Mouse (Mus musculus): Measurements from ENCODE around the gene Gm20441. TPM values are rescaled to one million over a fixed set of nuclear protein-coding genes. Genes with fewer than 3 reads are reported as not detected.

Gm20441 gene
- polyA plus RNA-seq, 1 experiment: not detected

- H3K4me3 ChIP-seq (ENCODE audit: insufficient read depth, low read depth, low read length): no peak overlapping the region
- 96% methylated on average over 1 of the region's 1 CpGs for WGBS
- no peak for TF ChIP-seq CTCF (conservative IDR thresholded peaks at IDR 0.05; ENCODE audit: insufficient read depth, insufficient read length, low read depth, low read length)
- no peak for DNase-seq
- H3K27me3 ChIP-seq (replicated peaks; ENCODE audit: control insufficient read depth, insufficient read depth, low read length): no peaks in the 10 kb centered on the region
- H3K27ac ChIP-seq (ENCODE audit: insufficient read depth, low read depth, low read length): no peak overlapping the region
- H3K4me1 ChIP-seq (ENCODE audit: control insufficient read depth, insufficient read depth, low read length): peaks cover 9% of the 10 kb centered on the region
- H3K36me3 ChIP-seq (ENCODE audit: control insufficient read depth, insufficient read depth, low read length): no peaks in the 10 kb centered on the region
Measured at GRCm38 (mm10) chr10:75823782-75824181, 43.0 kb upstream of the Gm20441 start.

DNA sequence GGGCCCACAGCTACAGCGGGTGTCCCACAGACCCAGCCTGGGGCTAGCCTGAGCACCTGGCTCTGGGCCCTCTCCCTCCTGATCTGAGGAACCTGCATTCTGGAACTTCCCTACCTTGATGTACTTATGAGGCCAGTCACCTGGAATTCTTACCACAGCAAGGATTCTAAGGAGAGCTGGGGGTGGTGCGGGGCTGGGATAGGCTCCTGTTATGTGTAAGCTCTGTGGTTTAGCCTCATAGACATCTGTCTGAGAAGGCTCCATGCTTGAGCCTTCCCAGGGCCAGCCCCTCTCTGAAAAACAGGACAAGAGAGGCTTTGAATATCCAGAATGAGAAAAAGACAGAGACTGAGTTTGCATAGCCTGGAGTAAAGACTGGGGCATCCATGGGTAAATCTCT is 41.7 kb upstream of the Gm20441 start, which contains the start of gene Gstt4:
Gene Gstt4 (minus strand): TSS at position 101 of the 400 bp plus-strand sequence.
- Histone ChIP-seq H3K4me3 (ENCODE audit: insufficient read depth, low read depth, low read length) (no peak within 1 kb of the TSS), H3K36me3 (ENCODE audit: control insufficient read depth, insufficient read depth, low read length) (no peaks in the 10 kb centered on the region), H3K27me3 (replicated peaks; ENCODE audit: control insufficient read depth, insufficient read depth, low read length) (no peaks in the 10 kb centered on the region), H3K27ac (ENCODE audit: insufficient read depth, low read depth, low read length) (no peak within 1 kb of the TSS), H3K4me1 (ENCODE audit: control insufficient read depth, insufficient read depth, low read length) (peaks cover 2% of the 10 kb centered on the region)
- DNase-seq: no peak
- TF ChIP-seq POLR2A (IDR thresholded peaks at IDR 0.05; ENCODE audit: low read depth, low read length) (no peak), CTCF (conservative IDR thresholded peaks at IDR 0.05; ENCODE audit: insufficient read depth, insufficient read length, low read depth, low read length) (no peak)
- 95% methylated on average over 2 of the region's 2 CpGs for WGBS

GRCm38 (mm10) chr10:75819882-75820281 is 39.1 kb upstream of the Gm20441 start:
- Histone ChIP-seq H3K36me3 (ENCODE audit: control insufficient read depth, insufficient read depth, low read length) (no peaks in the 10 kb centered on the region), H3K4me1 (ENCODE audit: control insufficient read depth, insufficient read depth, low read length) (no peaks in the 10 kb centered on the region), H3K27me3 (replicated peaks; ENCODE audit: control insufficient read depth, insufficient read depth, low read length) (no peaks in the 10 kb centered on the region), H3K27ac (ENCODE audit: insufficient read depth, low read depth, low read length) (no peak overlapping the region), H3K4me3 (ENCODE audit: insufficient read depth, low read depth, low read length) (no peak overlapping the region)
- TF ChIP-seq POLR2A (IDR thresholded peaks at IDR 0.05; ENCODE audit: low read depth, low read length): no peak
- no peak for TF ChIP-seq CTCF (conservative IDR thresholded peaks at IDR 0.05; ENCODE audit: insufficient read depth, insufficient read length, low read depth, low read length)
- no peak for DNase-seq
- WGBS: 69% methylated on average over 5 of the region's 5 CpGs

DNA sequence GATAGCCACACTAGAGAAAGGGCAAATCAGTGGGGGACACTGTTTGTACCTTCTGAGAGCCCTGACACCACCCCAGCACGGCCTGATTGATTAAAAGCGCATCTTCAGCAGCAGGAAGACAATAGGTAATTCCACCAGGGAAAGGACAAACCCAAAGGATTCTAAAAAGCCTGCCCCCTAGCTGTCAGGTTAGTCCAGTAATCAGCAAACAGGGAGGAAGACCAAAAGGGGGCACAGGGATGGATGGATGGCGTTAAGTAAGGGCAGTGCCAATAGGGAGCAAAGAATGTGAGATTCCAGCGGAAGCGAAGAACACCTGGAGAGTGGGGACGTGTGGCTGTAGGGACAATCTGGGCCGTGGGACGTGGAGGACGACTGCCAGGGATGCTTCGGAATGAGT is 37.9 kb upstream of the Gm20441 start:
- H3K27ac ChIP-seq (ENCODE audit: insufficient read depth, low read depth, low read length): no peak overlapping the region
- no peak for DNase-seq
- H3K36me3 ChIP-seq (ENCODE audit: control insufficient read depth, insufficient read depth, low read length): no peaks in the 10 kb centered on the region
- no peaks in the 10 kb centered on the region for H3K27me3 ChIP-seq (replicated peaks; ENCODE audit: control insufficient read depth, insufficient read depth, low read length)
- 67% methylated on average over 10 of the region's 10 CpGs for WGBS
- H3K4me3 ChIP-seq (ENCODE audit: insufficient read depth, low read depth, low read length): no peak overlapping the region
- H3K4me1 ChIP-seq (ENCODE audit: control insufficient read depth, insufficient read depth, low read length): no peaks in the 10 kb centered on the region
- TF ChIP-seq CTCF (conservative IDR thresholded peaks at IDR 0.05; ENCODE audit: insufficient read depth, insufficient read length, low read depth, low read length) (0 out of 2 replicates have a peak, but pooled peaks have one; percentile 23), POLR2A (IDR thresholded peaks at IDR 0.05; ENCODE audit: low read depth, low read length) (no peak)

GRCm38 (mm10) chr10:75804217-75804616 is 23.5 kb upstream of the Gm20441 start:
- no peak for DNase-seq
- WGBS: 56% methylated on average over 2 of the region's 2 CpGs
- Histone ChIP-seq H3K36me3 (ENCODE audit: control insufficient read depth, insufficient read depth, low read length) (no peaks in the 10 kb centered on the region), H3K4me1 (ENCODE audit: control insufficient read depth, insufficient read depth, low read length) (no peaks in the 10 kb centered on the region), H3K27me3 (replicated peaks; ENCODE audit: control insufficient read depth, insufficient read depth, low read length) (no peaks in the 10 kb centered on the region), H3K27ac (ENCODE audit: insufficient read depth, low read depth, low read length) (no peak overlapping the region), H3K4me3 (ENCODE audit: insufficient read depth, low read depth, low read length) (no peak overlapping the region)
- TF ChIP-seq CTCF (conservative IDR thresholded peaks at IDR 0.05; ENCODE audit: insufficient read depth, insufficient read length, low read depth, low read length): no peak
- no peak for TF ChIP-seq POLR2A (IDR thresholded peaks at IDR 0.05; ENCODE audit: low read depth, low read length)

DNA sequence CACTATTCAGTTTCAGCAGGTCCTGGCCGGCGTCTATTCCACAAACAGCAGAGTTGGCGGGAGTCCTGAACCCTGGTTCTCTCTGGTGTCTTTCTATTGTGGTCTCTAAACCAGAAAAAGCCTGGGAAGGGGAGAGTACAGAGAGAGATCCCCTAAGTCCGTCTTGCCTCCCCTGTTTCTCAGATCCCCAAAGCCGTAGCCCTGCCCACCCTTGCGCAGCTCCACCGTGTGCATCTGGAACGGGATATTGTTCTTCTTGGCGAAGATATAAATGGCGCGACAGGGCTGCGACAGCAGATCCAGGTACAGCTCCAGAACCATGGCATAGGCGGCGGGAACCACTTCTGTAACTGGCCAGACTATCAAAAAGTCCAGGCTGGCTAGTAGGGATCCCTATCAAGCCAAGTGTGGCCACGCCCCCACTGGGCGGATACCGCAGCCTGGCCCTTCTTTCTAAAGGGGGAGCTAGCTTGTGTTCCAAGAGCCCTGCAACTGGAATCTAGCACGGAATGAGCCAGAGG is 17.5 kb upstream of the Gm20441 start, which contains the start of gene Gstt1:
Gene Gstt1 (minus strand): TSS at position 409 of the 521 bp plus-strand sequence.
- WGBS: 2% methylated on average over 18 of the region's 18 CpGs

GRCm38 (mm10) chr10:75797619-75798175 is 16.9 kb upstream of the Gm20441 start:
- H3K27me3 ChIP-seq (replicated peaks; ENCODE audit: control insufficient read depth, insufficient read depth, low read length): no peaks in the 10 kb centered on the region
- DNase-seq: peak; percentile 77
- H3K36me3 ChIP-seq (ENCODE audit: control insufficient read depth, insufficient read depth, low read length): no peaks in the 10 kb centered on the region
- under 1% methylated on average over 12 of the region's 12 CpGs for WGBS
- peaks cover 12% of the 10 kb centered on the region for H3K4me1 ChIP-seq (ENCODE audit: control insufficient read depth, insufficient read depth, low read length)
- H3K27ac ChIP-seq (ENCODE audit: insufficient read depth, low read depth, low read length): peak overlapping the region; percentile 69
- H3K4me3 ChIP-seq (ENCODE audit: insufficient read depth, low read depth, low read length): peak overlapping the region; percentile 69
- TF ChIP-seq CTCF (conservative IDR thresholded peaks at IDR 0.05; ENCODE audit: insufficient read depth, insufficient read length, low read depth, low read length) (0 out of 2 replicates have a peak, but pooled peaks have one; percentile 2), POLR2A (IDR thresholded peaks at IDR 0.05; ENCODE audit: low read depth, low read length) (no peak)

More for the DNA sequence above, 17.5 kb upstream of the Gm20441 start, which contains the start of gene Gstt1:
- DNase-seq: peak; percentile 80
- Histone ChIP-seq H3K4me1 (ENCODE audit: control insufficient read depth, insufficient read depth, low read length) (peaks cover 12% of the 10 kb centered on the region), H3K36me3 (ENCODE audit: control insufficient read depth, insufficient read depth, low read length) (no peaks in the 10 kb centered on the region), H3K27ac (ENCODE audit: insufficient read depth, low read depth, low read length) (peak within 1 kb of the TSS; percentile 69), H3K27me3 (replicated peaks; ENCODE audit: control insufficient read depth, insufficient read depth, low read length) (no peaks in the 10 kb centered on the region), H3K4me3 (ENCODE audit: insufficient read depth, low read depth, low read length) (peak within 1 kb of the TSS; percentile 69)
- TF ChIP-seq POLR2A (IDR thresholded peaks at IDR 0.05; ENCODE audit: low read depth, low read length) (no peak), CTCF (conservative IDR thresholded peaks at IDR 0.05; ENCODE audit: insufficient read depth, insufficient read length, low read depth, low read length) (no peak)

All from kidney, adult 2 months (tissue).